Mouse (Mus musculus): ENCODE measurements at regions not wholly inside any gene's neighbourhood (a gene's known extent, or its start where the extent isn't known, plus 50 kb on each side); places are given as distances from the start of the nearest gene placed in this dataset.

GRCm38 (mm10) chr13:47298010-47298409, 175.6 kb downstream of the Rnf144b start:
- Histone ChIP-seq H3K9me3 (ENCODE audit: control insufficient read depth, low read length) (no peaks in the 10 kb centered on the region), H3K4me3 (replicated peaks; ENCODE audit: low read length) (no peak overlapping the region), H3K27ac (ENCODE audit: low read length) (no peak overlapping the region), H3K27me3 (replicated peaks; ENCODE audit: control insufficient read depth, insufficient read depth, low read length) (no peaks in the 10 kb centered on the region), H3K4me2 (ENCODE audit: low read length) (no peak overlapping the region), H3K36me3 (ENCODE audit: control insufficient read depth, insufficient read depth) (no peaks in the 10 kb centered on the region), H3K9ac (replicated peaks; ENCODE audit: low read depth, low read length) (no peak overlapping the region), H3K4me1 (replicated peaks; ENCODE audit: control insufficient read depth, insufficient read depth, low read length) (peaks cover 2% of the 10 kb centered on the region; the same call in 1 of the 2 replicates)
- 46% methylated on average over 11 of the region's 11 CpGs for WGBS
- peak; percentile 49; the same call in 1 of the 2 replicates for ATAC-seq

DNA sequence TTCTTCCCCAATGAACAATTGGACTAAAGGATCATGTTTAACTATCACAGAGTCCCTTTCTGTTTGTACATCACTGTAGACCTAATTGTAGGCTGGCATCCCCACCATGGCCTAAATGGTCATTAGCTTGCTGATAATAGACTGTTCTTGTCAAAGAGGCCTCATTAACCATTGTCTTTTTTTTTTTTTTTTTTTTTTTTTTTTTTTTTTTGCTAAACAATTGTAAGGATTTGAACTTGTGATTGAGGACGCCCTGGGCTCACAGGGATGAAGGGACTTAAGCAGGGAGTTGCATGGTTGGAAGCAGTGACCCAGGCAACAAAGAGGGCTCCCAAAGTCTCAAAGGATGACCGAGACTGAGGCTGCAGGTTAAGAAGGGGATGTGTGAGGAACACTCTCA, 178.0 kb downstream of the Rnf144b start:
- no peaks in the 10 kb centered on the region for H3K9me3 ChIP-seq (ENCODE audit: control insufficient read depth, low read length)
- no peaks in the 10 kb centered on the region for H3K27me3 ChIP-seq (replicated peaks; ENCODE audit: control insufficient read depth, insufficient read depth, low read length)
- no peak overlapping the region for H3K4me2 ChIP-seq (ENCODE audit: low read length)
- WGBS: 20% methylated on average over 2 of the region's 2 CpGs
- H3K9ac ChIP-seq (replicated peaks; ENCODE audit: low read depth, low read length): no peak overlapping the region
- peaks cover 2% of the 10 kb centered on the region; the same call in 1 of the 2 replicates for H3K4me1 ChIP-seq (replicated peaks; ENCODE audit: control insufficient read depth, insufficient read depth, low read length)
- no peak overlapping the region for H3K27ac ChIP-seq (ENCODE audit: low read length)
- H3K4me3 ChIP-seq (replicated peaks; ENCODE audit: low read length): no peak overlapping the region
- no peaks in the 10 kb centered on the region for H3K36me3 ChIP-seq (ENCODE audit: control insufficient read depth, insufficient read depth)
- no peak for ATAC-seq

GRCm38 (mm10) chr13:47301070-47301469, 178.6 kb downstream of the Rnf144b start:
- Histone ChIP-seq H3K9me3 (ENCODE audit: control insufficient read depth, low read length) (no peaks in the 10 kb centered on the region), H3K36me3 (ENCODE audit: control insufficient read depth, insufficient read depth) (no peaks in the 10 kb centered on the region), H3K9ac (replicated peaks; ENCODE audit: low read depth, low read length) (no peak overlapping the region), H3K27ac (ENCODE audit: low read length) (no peak overlapping the region), H3K4me1 (replicated peaks; ENCODE audit: control insufficient read depth, insufficient read depth, low read length) (peaks cover 2% of the 10 kb centered on the region; the same call in 1 of the 2 replicates), H3K27me3 (replicated peaks; ENCODE audit: control insufficient read depth, insufficient read depth, low read length) (no peaks in the 10 kb centered on the region), H3K4me3 (replicated peaks; ENCODE audit: low read length) (no peak overlapping the region), H3K4me2 (ENCODE audit: low read length) (no peak overlapping the region)
- ATAC-seq: 0 out of 2 replicates have a peak, but pooled peaks have one; percentile 47
- 59% methylated on average over 3 of the region's 3 CpGs for WGBS

- no peak overlapping the region; the same call in 1 of the 2 replicates for H3K27ac ChIP-seq (ENCODE audit: low read length)
- WGBS: 91% methylated on average over 6 of the region's 6 CpGs
- ATAC-seq: no peak
These were observed 187.0 kb downstream of the Rnf144b start for GRCm38 (mm10) chr13:47309492-47309891.

GRCm38 (mm10) chr13:47310751-47311202, 188.3 kb downstream of the Rnf144b start:
- H3K9ac ChIP-seq (replicated peaks; ENCODE audit: low read depth, low read length): no peak overlapping the region
- H3K36me3 ChIP-seq (ENCODE audit: control insufficient read depth, insufficient read depth): no peaks in the 10 kb centered on the region
- peak overlapping the region; percentile 69 for H3K27ac ChIP-seq (ENCODE audit: low read length)
- peak; percentile 84 for ATAC-seq
- H3K9me3 ChIP-seq (ENCODE audit: control insufficient read depth, low read length): no peaks in the 10 kb centered on the region
- no peak overlapping the region for H3K4me2 ChIP-seq (ENCODE audit: low read length)
- H3K4me3 ChIP-seq (replicated peaks; ENCODE audit: low read length): no peak overlapping the region
- peaks cover 9% of the 10 kb centered on the region for H3K4me1 ChIP-seq (replicated peaks; ENCODE audit: control insufficient read depth, insufficient read depth, low read length)
- WGBS: 16% methylated on average over 7 of the region's 7 CpGs
- H3K27me3 ChIP-seq (replicated peaks; ENCODE audit: control insufficient read depth, insufficient read depth, low read length): no peaks in the 10 kb centered on the region

More at GRCm38 (mm10) chr13:47309492-47309891, 187.0 kb downstream of the Rnf144b start:
- Histone ChIP-seq H3K4me2 (ENCODE audit: low read length) (no peak overlapping the region), H3K9ac (replicated peaks; ENCODE audit: low read depth, low read length) (no peak overlapping the region), H3K27me3 (replicated peaks; ENCODE audit: control insufficient read depth, insufficient read depth, low read length) (no peaks in the 10 kb centered on the region), H3K4me1 (replicated peaks; ENCODE audit: control insufficient read depth, insufficient read depth, low read length) (peaks cover 9% of the 10 kb centered on the region), H3K4me3 (replicated peaks; ENCODE audit: low read length) (no peak overlapping the region), H3K9me3 (ENCODE audit: control insufficient read depth, low read length) (no peaks in the 10 kb centered on the region), H3K36me3 (ENCODE audit: control insufficient read depth, insufficient read depth) (no peaks in the 10 kb centered on the region)

GRCm38 (mm10) chr13:47319549-47319948, 197.1 kb downstream of the Rnf144b start:
- Histone ChIP-seq H3K9ac (replicated peaks; ENCODE audit: low read depth, low read length) (no peak overlapping the region), H3K27me3 (replicated peaks; ENCODE audit: control insufficient read depth, insufficient read depth, low read length) (no peaks in the 10 kb centered on the region), H3K36me3 (ENCODE audit: control insufficient read depth, insufficient read depth) (no peaks in the 10 kb centered on the region), H3K27ac (ENCODE audit: low read length) (no peak overlapping the region), H3K9me3 (ENCODE audit: control insufficient read depth, low read length) (no peaks in the 10 kb centered on the region), H3K4me1 (replicated peaks; ENCODE audit: control insufficient read depth, insufficient read depth, low read length) (peaks cover 12% of the 10 kb centered on the region; the same call in 1 of the 2 replicates), H3K4me2 (ENCODE audit: low read length) (no peak overlapping the region), H3K4me3 (replicated peaks; ENCODE audit: low read length) (no peak overlapping the region)
- ATAC-seq: peak; percentile 64
- WGBS: 47% methylated on average over 8 of the region's 8 CpGs

DNA sequence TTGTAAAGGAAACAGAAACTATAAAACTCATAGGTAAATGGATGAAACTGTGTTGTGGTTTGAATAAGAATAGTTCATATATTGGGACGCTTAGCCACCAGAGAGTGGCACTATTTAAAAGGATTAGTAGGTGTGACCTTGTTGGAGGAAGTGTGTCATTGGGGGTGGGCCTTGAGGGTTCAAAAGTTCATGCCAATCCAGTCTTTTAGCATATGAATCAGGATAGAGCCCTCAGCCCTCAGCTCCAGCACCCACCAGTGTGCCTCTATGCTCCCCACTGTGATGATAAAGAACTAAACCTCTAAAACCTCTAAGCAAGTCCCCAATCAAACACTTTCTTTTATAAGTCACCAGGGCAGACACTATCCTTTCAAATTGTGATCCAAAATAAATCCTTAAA, 199.4 kb downstream of the Rnf144b start:
- 72% methylated on average over 1 of the region's 1 CpGs for WGBS
- Histone ChIP-seq H3K4me2 (ENCODE audit: low read length) (no peak overlapping the region), H3K9ac (replicated peaks; ENCODE audit: low read depth, low read length) (no peak overlapping the region), H3K27ac (ENCODE audit: low read length) (no peak overlapping the region), H3K4me3 (replicated peaks; ENCODE audit: low read length) (no peak overlapping the region), H3K27me3 (replicated peaks; ENCODE audit: control insufficient read depth, insufficient read depth, low read length) (no peaks in the 10 kb centered on the region), H3K36me3 (ENCODE audit: control insufficient read depth, insufficient read depth) (no peaks in the 10 kb centered on the region), H3K4me1 (replicated peaks; ENCODE audit: control insufficient read depth, insufficient read depth, low read length) (peaks cover 12% of the 10 kb centered on the region; the same call in 1 of the 2 replicates), H3K9me3 (ENCODE audit: control insufficient read depth, low read length) (no peaks in the 10 kb centered on the region)
- ATAC-seq: no peak

DNA sequence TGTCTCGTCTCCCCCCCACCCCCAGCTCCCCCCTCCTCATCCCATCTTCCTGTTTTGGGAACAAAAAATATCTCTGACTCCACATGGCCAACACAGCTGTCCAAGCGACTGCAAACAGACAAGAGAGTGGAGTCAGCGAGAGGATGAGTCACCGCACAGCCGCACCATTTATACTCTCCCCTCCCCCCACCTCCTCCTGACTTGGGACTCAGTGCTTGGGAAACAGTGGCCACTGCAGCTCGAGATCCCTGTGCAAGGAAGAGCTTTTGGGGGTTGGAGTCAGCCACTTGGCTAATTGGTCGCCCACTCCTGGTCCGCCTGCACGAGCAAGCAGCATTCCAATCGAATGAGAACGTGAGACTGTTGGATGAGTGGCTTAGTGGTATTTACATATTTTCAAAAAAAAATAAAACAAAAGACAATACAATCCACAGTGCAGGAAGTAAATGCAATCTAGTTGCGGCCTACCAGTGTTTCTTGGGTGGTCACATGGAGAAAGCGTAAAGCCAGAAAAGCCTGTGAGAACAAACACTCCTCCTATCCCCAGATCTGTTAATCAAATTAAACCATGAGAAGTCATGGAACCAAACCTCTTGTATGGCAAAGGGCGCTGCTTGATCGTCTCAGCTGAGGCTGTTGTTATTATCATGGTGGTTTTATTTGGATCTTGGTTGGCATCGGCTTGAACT, 213.7 kb downstream of the Rnf144b start:
- H3K9ac ChIP-seq (replicated peaks; ENCODE audit: low read depth, low read length): no peak overlapping the region
- no peak overlapping the region for H3K4me2 ChIP-seq (ENCODE audit: low read length)
- no peak for ATAC-seq
- H3K27me3 ChIP-seq (replicated peaks; ENCODE audit: control insufficient read depth, insufficient read depth, low read length): no peaks in the 10 kb centered on the region
- peaks cover 8% of the 10 kb centered on the region for H3K4me1 ChIP-seq (replicated peaks; ENCODE audit: control insufficient read depth, insufficient read depth, low read length)
- 63% methylated on average over 16 of the region's 16 CpGs for WGBS
- no peaks in the 10 kb centered on the region for H3K9me3 ChIP-seq (ENCODE audit: control insufficient read depth, low read length)
- no peak overlapping the region for H3K4me3 ChIP-seq (replicated peaks; ENCODE audit: low read length)
- H3K27ac ChIP-seq (ENCODE audit: low read length): no peak overlapping the region
- no peaks in the 10 kb centered on the region for H3K36me3 ChIP-seq (ENCODE audit: control insufficient read depth, insufficient read depth)

DNA sequence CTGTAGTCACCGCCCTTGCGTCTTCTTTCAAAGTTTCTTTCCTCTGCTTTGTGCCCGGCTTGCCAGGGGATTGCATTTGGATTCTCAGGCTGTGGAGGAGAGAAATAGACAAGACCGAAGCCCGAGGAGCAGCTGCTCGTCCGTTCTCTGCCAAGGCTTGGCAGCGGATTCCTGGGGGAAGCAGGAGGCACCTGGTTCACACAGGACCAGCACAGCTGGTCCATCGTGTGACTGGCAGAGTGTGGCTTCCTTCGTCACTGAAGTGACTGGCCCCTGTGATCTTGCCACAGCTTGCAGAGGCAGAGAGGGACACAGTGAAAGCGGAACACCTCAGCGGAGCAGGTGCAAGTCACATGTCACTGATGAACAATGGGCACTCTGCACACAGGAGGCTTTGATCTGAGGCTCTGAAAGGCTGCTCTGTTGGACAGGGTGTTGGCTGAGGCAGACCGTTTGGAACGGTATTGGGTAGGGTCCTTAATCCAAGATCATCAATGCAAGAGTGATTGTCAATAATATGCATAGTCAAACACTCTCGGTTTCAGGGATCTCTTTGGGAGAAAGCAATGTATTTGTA, 214.5 kb downstream of the Rnf144b start:
- Histone ChIP-seq H3K36me3 (ENCODE audit: control insufficient read depth, insufficient read depth) (no peaks in the 10 kb centered on the region), H3K4me1 (replicated peaks; ENCODE audit: control insufficient read depth, insufficient read depth, low read length) (peaks cover 8% of the 10 kb centered on the region), H3K27ac (ENCODE audit: low read length) (no peak overlapping the region; the same call in 1 of the 2 replicates), H3K27me3 (replicated peaks; ENCODE audit: control insufficient read depth, insufficient read depth, low read length) (no peaks in the 10 kb centered on the region), H3K4me2 (ENCODE audit: low read length) (no peak overlapping the region), H3K9me3 (ENCODE audit: control insufficient read depth, low read length) (no peaks in the 10 kb centered on the region), H3K9ac (replicated peaks; ENCODE audit: low read depth, low read length) (no peak overlapping the region), H3K4me3 (replicated peaks; ENCODE audit: low read length) (no peak overlapping the region)
- 47% methylated on average over 15 of the region's 15 CpGs for WGBS
- ATAC-seq: peak; percentile 73

All from forebrain, embryonic 16.5 days (tissue).